Mouse (Mus musculus) embryonic facial prominence, embryonic 14.5 days (tissue): ENCODE measurements at regions not wholly inside any gene's neighbourhood (a gene's known extent, or its start where the extent isn't known, plus 50 kb on each side); places are given as distances from the start of the nearest gene placed in this dataset.
A peak's percentile ranks its signal among the peaks of the same experiment; 100 is the strongest.

Experiments
- ATAC-seq: fragments of 200-750 bp; cut with Nextera tagmentation; 2 replicates; pipeline ENCODE4 v1.8.0; 2017; ENCODE audit warnings: low read depth, moderate number of reproducible peaks, moderate TSS enrichment
- DNase-seq: peaks from one replicate; pipeline ENCODE4 v3.0.0-alpha.2; 2015; ENCODE audit warnings: low spot score
- H3K27ac ChIP-seq: fragments of 300-500 bp; sonication (generic); replicated peaks from 2 replicates; pipeline ENCODE4 v1.5.1; 2014; ENCODE audit warnings: low read depth, mild to moderate bottlenecking, low read length, moderate library complexity
- H3K27me3 ChIP-seq: fragments of 300-500 bp; sonication (generic); replicated peaks from 2 replicates; pipeline ENCODE4 v1.6.1; 2014; ENCODE audit warnings: low read length; ENCODE audit not compliant: control insufficient read depth, insufficient read depth
- H3K36me3 ChIP-seq: fragments of 300-500 bp; sonication (generic); 2 replicates; pipeline ENCODE4 v1.6.1; 2014; ENCODE audit warnings: low read length, mixed read lengths; ENCODE audit not compliant: control insufficient read depth, insufficient read depth
- H3K4me1 ChIP-seq: fragments of 300-500 bp; sonication (generic); 2 replicates; pipeline ENCODE4 v1.6.1; 2014; ENCODE audit warnings: antibody characterized with exemption, low read length; ENCODE audit not compliant: control insufficient read depth, insufficient read depth
- H3K4me2 ChIP-seq: fragments of 300-500 bp; sonication (generic); 2 replicates; pipeline ENCODE4 v1.6.1; 2014; ENCODE audit warnings: low read depth, mild to moderate bottlenecking, low read length, moderate library complexity, mixed read lengths
- H3K4me3 ChIP-seq: fragments of 300-500 bp; sonication (generic); 2 replicates; pipeline ENCODE4 v1.5.1; 2014; ENCODE audit warnings: low read depth, mild to moderate bottlenecking, low read length
- H3K9ac ChIP-seq: fragments of 300-500 bp; sonication (generic); 2 replicates; pipeline ENCODE4 v1.6.1; 2014; ENCODE audit warnings: low read depth, mild to moderate bottlenecking, low read length, moderate library complexity, mixed read lengths
- H3K9me3 ChIP-seq: fragments of 300-500 bp; sonication (generic); 2 replicates; pipeline ENCODE4 v1.6.1; 2016; ENCODE audit warnings: low read length; ENCODE audit not compliant: control insufficient read depth
- WGBS: fragments of 180-500 bp; shearing (Covaris S2); extraction: QIAGEN DNeasy Blood & Tissue Kit; methylation state at CpG from one replicate; pipeline ENCODE4 v1.1.7; 2014; 5-methylcytosine and 5-hydroxymethylcytosine counted together

- WGBS: 35% methylated on average over 13 of the region's 13 CpGs
- DNase-seq (peak; percentile 91), ATAC-seq (peak; percentile 94)
- Histone ChIP-seq H3K9me3 (no peaks in the 10 kb centered on the region), H3K27me3 (no peaks in the 10 kb centered on the region), H3K9ac (no peak overlapping the region), H3K4me2 (peak overlapping the region; percentile 24), H3K27ac (peak overlapping the region; percentile 49), H3K36me3 (no peaks in the 10 kb centered on the region), H3K4me1 (peaks cover 9% of the 10 kb centered on the region; the same call in 1 of the 2 replicates), H3K4me3 (no peak overlapping the region)
Measured at GRCm38 (mm10) chr2:115483418-115484288, 97.9 kb upstream of the BC052040 start.

GRCm38 (mm10) chr2:115488465-115488864 lies 93.1 kb upstream of the BC052040 start:
- ATAC-seq: no peak
- Histone ChIP-seq H3K4me1 (0 out of 2 replicates have a peak, but pooled peaks cover 3% of the 10 kb centered on the region), H3K27me3 (no peaks in the 10 kb centered on the region), H3K9me3 (no peaks in the 10 kb centered on the region), H3K4me2 (no peak overlapping the region), H3K36me3 (no peaks in the 10 kb centered on the region), H3K4me3 (no peak overlapping the region), H3K27ac (no peak overlapping the region), H3K9ac (no peak overlapping the region)
- 64% methylated on average over 4 of the region's 4 CpGs for WGBS
- no peak for DNase-seq

DNA sequence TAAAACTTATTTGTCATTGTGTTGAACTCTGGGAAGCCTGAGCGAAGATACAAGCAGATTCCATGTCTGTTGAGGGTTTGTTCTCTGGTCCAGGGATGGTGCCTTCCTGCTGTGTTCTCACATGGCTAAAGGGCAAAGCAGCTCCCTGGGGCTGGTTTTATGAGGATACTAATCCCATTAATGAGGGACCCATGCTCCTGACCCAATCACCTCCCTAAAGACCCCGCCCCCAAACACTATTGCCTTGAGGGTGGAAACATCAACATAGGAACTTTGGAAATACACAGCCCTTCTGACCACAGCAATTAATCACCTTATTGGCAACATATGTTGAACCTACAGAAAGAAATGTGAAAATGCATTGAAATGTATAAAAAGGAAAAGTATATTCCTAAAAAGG lies 88.5 kb upstream of the BC052040 start:
- H3K36me3 ChIP-seq: no peaks in the 10 kb centered on the region
- H3K9me3 ChIP-seq: peaks cover 5% of the 10 kb centered on the region; the same call in 1 of the 2 replicates
- no peak for ATAC-seq
- no peak overlapping the region for H3K4me2 ChIP-seq
- no peaks in the 10 kb centered on the region for H3K4me1 ChIP-seq
- no peak overlapping the region for H3K9ac ChIP-seq
- H3K27ac ChIP-seq: no peak overlapping the region
- 47% methylated on average over 2 of the region's 2 CpGs for WGBS
- DNase-seq: no peak
- H3K27me3 ChIP-seq: no peaks in the 10 kb centered on the region
- H3K4me3 ChIP-seq: no peak overlapping the region

DNA sequence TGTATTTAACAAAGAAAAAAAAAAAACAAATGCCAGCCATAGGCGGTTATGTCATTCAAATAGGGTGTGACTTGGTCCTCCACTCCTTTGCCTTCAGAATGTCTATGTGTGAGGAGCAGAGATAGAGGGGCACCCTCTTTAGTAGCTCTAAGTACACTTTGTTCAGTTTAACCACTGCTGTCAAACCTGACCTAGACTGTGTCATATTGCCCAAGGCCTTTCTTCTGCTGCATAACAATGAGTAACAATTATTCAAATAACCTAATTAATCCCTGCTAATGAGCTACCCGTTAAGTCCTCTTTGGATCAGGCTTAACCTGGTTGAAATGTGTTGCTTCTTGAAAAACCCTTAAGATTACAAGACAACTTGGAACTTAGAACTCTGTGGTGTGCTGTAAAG lies 81.6 kb upstream of the BC052040 start:
- H3K27ac ChIP-seq: no peak overlapping the region
- DNase-seq: no peak
- no peaks in the 10 kb centered on the region for H3K36me3 ChIP-seq
- WGBS: 74% methylated on average over 2 of the region's 2 CpGs
- H3K9me3 ChIP-seq: peaks cover 5% of the 10 kb centered on the region; the same call in 1 of the 2 replicates
- H3K9ac ChIP-seq: no peak overlapping the region
- H3K4me3 ChIP-seq: no peak overlapping the region
- ATAC-seq: no peak
- H3K27me3 ChIP-seq: no peaks in the 10 kb centered on the region
- H3K4me2 ChIP-seq: no peak overlapping the region
- no peaks in the 10 kb centered on the region for H3K4me1 ChIP-seq

DNA sequence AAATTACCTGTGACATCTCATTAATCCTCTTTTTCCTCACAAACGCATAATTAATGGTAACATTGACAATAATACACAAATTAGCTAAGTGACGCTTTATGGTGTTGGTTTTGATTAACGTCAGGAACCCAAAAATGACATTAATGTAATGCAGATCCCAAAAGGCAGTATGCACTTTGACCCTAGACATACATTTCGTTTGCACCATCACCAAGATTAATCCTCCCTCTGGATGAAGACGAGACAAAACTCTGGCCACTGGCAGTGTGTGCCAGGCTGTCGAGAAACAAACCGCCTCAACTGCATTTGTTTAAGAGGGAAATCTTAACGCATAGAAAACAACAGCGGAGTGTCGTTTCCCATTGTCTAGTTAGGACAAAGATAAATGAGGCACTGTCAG lies 72.0 kb upstream of the BC052040 start:
- no peaks in the 10 kb centered on the region for H3K36me3 ChIP-seq
- no peak overlapping the region for H3K9ac ChIP-seq
- no peaks in the 10 kb centered on the region for H3K9me3 ChIP-seq
- DNase-seq: no peak
- H3K4me1 ChIP-seq: peaks cover 10% of the 10 kb centered on the region
- ATAC-seq: no peak
- 56% methylated on average over 10 of the region's 10 CpGs for WGBS
- H3K4me2 ChIP-seq: no peak overlapping the region
- H3K27me3 ChIP-seq: no peaks in the 10 kb centered on the region
- H3K4me3 ChIP-seq: no peak overlapping the region
- no peak overlapping the region for H3K27ac ChIP-seq

DNA sequence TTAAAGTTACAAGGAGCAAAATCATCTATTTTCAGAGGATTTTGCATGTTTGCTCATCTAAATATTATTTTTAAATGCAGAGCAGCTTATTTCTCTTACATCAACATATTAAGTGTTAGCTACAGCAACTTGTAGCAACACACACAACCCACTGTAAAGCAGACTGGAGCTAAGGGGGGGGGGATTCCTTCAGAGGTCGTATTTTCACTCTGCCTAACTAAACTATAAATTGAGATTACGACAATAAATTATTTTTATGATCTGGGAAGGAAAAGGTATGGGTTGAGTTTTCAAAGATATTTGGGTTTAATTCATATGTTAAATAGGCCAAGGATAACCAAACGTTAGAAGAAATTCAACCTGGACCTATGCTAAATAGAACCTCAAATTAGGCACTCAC lies 70.4 kb upstream of the BC052040 start:
- Histone ChIP-seq H3K36me3 (no peaks in the 10 kb centered on the region), H3K4me3 (no peak overlapping the region), H3K27ac (no peak overlapping the region), H3K27me3 (no peaks in the 10 kb centered on the region), H3K4me2 (no peak overlapping the region), H3K4me1 (peaks cover 13% of the 10 kb centered on the region), H3K9me3 (no peaks in the 10 kb centered on the region), H3K9ac (no peak overlapping the region)
- WGBS: 59% methylated on average over 3 of the region's 3 CpGs
- ATAC-seq (no peak), DNase-seq (no peak)

- peak overlapping the region; percentile 2; the same call in 1 of the 2 replicates for H3K4me2 ChIP-seq
Measured at GRCm38 (mm10) chr2:115511612-115512525, 69.6 kb upstream of the BC052040 start.

DNA sequence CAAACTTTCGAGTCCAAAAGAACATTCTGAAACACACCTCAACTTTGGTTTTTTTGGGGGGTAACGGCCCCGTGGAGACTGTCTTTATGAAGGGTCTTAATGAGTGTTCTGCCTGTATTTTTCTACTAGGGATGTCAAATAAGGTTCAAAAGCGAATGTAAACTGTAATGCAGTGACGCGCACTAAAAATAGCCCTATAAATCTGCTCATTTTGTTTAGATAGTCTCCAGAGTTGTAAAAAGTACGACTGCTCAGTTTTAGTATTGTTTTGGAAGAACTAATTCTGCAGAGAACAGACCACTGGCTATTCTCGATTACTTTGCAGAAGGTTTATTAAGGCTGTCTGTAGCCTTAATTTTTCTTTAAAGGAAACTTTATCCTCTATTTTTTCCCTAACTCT lies 68.6 kb upstream of the BC052040 start:
- H3K27ac ChIP-seq: no peak overlapping the region
- no peak for DNase-seq
- H3K9me3 ChIP-seq: no peaks in the 10 kb centered on the region
- H3K36me3 ChIP-seq: no peaks in the 10 kb centered on the region
- peaks cover 13% of the 10 kb centered on the region for H3K4me1 ChIP-seq
- no peak overlapping the region for H3K4me3 ChIP-seq
- 67% methylated on average over 8 of the region's 8 CpGs for WGBS
- H3K9ac ChIP-seq: no peak overlapping the region
- no peak for ATAC-seq
- no peaks in the 10 kb centered on the region for H3K27me3 ChIP-seq
- H3K4me2 ChIP-seq: no peak overlapping the region

More at GRCm38 (mm10) chr2:115511612-115512525, 69.6 kb upstream of the BC052040 start:
- WGBS: 53% methylated on average over 14 of the region's 14 CpGs
- DNase-seq (no peak), ATAC-seq (no peak)
- H3K9ac ChIP-seq: no peak overlapping the region
- H3K27ac ChIP-seq: 0 out of 2 replicates have a peak overlapping the region, but pooled peaks have one; percentile 3
- no peaks in the 10 kb centered on the region for H3K36me3 ChIP-seq
- no peaks in the 10 kb centered on the region for H3K9me3 ChIP-seq
- no peak overlapping the region for H3K4me3 ChIP-seq
- peaks cover 13% of the 10 kb centered on the region for H3K4me1 ChIP-seq
- no peaks in the 10 kb centered on the region for H3K27me3 ChIP-seq
